Mouse (Mus musculus) regulatory T cell (primary cell): ENCODE measurements around the gene Mrpl39.

Source experiments
- in situ Hi-C: fragments of 300-600 bp; cut with MboI, MseI; formaldehyde crosslinking; loops from one replicate; pipeline ENCODE4 v1.15.1; 2025; ENCODE audit warnings: high pct_unique_total_duplicates

The Mrpl39 gene

DNA sequence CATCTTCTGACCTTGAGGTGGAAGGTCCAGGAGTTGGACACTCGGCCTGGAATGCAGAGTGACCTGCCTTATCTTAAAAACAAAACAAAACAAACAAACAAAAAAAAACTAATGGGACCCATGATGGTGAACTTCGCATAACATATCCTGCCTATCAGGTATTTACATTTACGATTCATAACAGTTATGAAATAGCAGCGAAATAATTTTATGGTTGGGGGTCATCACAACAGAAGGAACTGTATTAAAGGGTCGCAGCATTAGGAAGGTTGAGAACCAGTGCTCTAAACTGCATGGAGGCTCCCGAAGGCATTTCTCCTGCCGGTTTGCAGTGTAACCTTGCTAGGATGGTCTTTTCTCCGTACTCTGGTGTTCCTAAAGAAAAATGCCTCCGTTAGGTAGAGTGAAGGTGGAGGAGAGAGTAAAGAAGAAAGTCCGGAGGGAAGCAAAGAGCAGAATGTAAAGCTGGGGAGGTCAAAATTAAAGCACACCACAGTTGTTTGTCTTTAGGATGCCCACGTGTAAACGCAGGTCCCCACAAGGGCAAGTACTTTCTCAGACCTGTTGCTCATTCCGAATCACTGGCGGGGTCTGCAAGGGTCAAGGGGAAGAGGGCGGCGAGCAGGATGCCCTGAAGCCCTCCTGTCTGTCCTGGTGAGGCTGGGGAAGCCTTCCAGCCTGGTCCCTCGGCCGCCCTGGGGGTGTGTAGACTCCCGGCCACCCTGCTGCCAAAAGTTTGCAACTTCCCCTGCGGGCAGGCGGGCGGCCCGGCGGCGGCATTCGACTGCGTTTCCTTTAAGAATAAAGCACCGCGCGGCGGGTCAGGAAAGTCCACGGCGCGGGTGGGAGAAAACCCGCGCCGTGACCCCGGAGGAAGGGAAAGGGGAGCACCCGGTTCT is 33.1 kb downstream of the Mrpl39 start:
- in situ Hi-C loops = loop anchor here (5.0 kb wide), 1 partner anchor 75 kb away; no protein-coding TSS in a partner anchor

DNA sequence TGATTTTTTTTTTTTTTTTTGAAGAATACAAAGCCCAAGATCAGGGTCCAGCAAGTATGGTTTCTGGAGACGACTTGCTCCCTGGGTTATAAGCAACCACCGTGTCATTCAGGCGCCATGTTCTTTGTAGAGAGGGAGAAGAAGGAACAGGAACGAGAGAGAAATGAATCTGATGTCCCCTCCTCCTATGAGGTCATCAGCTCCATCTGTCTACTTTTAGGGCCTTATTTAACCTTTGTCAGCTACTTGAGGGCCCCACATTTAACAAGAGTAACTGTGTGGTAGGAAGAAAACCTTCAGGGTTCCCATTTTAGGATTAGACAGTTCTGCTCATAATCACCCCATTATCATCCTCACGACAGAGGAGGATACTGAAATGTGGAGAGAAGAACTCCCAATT is 34.5 kb downstream of the Mrpl39 start:
- in situ Hi-C loops = loop anchor here (5.0 kb wide), 1 partner anchor 74 kb away; no protein-coding TSS in a partner anchor

GRCm38 (mm10) chr16:84698708-84699107 is 36.8 kb downstream of the Mrpl39 start:
- in situ Hi-C loops = loop anchor here (5.0 kb wide), 1 partner anchor 116 kb away; no protein-coding TSS in a partner anchor

GRCm38 (mm10) chr16:84696178-84696577 is 39.4 kb downstream of the Mrpl39 start:
- in situ Hi-C loops = loop anchor here (5.0 kb wide), 1 partner anchor 114 kb away; no protein-coding TSS in a partner anchor

DNA sequence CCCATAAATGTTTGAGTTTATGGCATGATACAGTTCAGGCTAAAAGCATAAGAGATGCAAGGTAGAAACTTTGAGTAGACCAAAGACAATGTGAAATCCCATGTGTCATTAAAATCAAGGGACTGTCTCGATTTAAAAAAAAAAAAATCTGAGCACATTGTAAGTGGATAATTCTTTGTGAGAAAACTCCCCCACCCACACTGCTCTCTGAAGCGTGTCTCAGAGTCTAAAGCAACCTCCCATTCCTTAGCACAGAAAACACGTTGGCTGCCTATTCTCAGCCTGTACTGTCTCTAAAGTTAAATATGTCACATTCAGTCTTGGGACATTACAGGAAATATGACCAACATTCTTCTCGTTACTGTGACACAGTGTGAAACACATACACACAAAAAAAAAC is 53.6 kb downstream of the Mrpl39 start:
- in situ Hi-C loops = loop anchor here (5.0 to 10.0 kb wide), 2 partner anchors 35 to 557 kb away; no protein-coding TSS in a partner anchor

- in situ Hi-C loops = loop anchor here (5.0 to 10.0 kb wide), 2 partner anchors 33 to 556 kb away; no protein-coding TSS in a partner anchor
Measured at GRCm38 (mm10) chr16:84680760-84681159, 54.8 kb downstream of the Mrpl39 start.

DNA sequence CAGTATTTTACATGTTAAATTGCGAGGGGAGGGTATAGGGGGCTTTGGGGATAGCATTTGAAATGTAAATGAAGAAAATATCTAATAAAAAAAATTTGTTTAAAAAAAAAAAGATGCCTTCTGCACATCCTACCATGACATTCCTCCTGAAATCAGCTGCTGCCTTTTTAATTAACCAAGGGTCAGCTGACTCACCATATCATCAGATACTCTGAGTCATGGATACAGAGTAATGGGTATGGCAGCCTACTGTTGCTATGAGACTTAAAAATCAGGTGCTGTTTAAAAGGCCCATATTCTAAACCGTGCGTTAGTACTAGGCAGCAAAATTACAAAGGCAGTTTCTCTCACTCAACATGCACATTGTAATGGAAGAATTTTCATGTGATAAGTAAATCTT is 58.2 kb downstream of the Mrpl39 start:
- in situ Hi-C loops = loop anchor here (5.0 kb wide), 1 partner anchor 50 kb away; no protein-coding TSS in a partner anchor
